Mouse (Mus musculus) lung, adult 2 months (tissue): ENCODE measurements at regions not wholly inside any gene's neighbourhood (a gene's known extent, or its start where the extent isn't known, plus 50 kb on each side); places are given as distances from the start of the nearest gene placed in this dataset.

Experiments
- CTCF ChIP-seq: fragments of 200-500 bp; IDR thresholded peaks from 2 replicates; pipeline ENCODE4 v1.5.1; 2011; ENCODE audit warnings: mild to moderate bottlenecking, low read length, control low read depth; ENCODE audit not compliant: insufficient read depth
- POLR2A ChIP-seq: fragments of 200-500 bp; IDR thresholded peaks from 2 replicates; pipeline ENCODE4 v1.6.1; 2011; ENCODE audit warnings: low read depth, mild to moderate bottlenecking, control low read depth, low read length, borderline replicate concordance; ENCODE audit errors: extremely low read depth

- TF ChIP-seq CTCF: no peak
- no peak for TF ChIP-seq POLR2A
These were observed 80.0 kb upstream of the Acvr2a start for GRCm38 (mm10) chr2:48733936-48734335.
